ENCODE assay signal across 10 mouse cellular contexts in genomic region chr1:192736002-192736426, GRCm38 (mm10). TPM values are rescaled to one million over a fixed set of nuclear protein-coding genes. Genes with fewer than 3 reads are reported as not detected.
DNase-seq lines count a peak whose midpoint lies in the region; ATAC-seq and TF ChIP-seq lines count a peak whose summit lies in the region.
"Had no signal": no experiment of that assay in that cellular context is flagged by ENCODE, and none has a peak within 500 bp of the region (broad histone marks: within the 10 kb centered on the region; RNA-seq: fewer than 3 reads in every experiment).

No protein-coding gene starts in this region.

- no peak overlapping the region for H3K9ac ChIP-seq in hindbrain, embryonic 12.5 days
- no peak overlapping the region for H3K9ac ChIP-seq in hindbrain, embryonic 14.5 days
- H3K9ac ChIP-seq in embryonic facial prominence, embryonic 13.5 days, result no peak overlapping the region
- no peak overlapping the region for H3K9ac ChIP-seq in lung, postnatal 0 days (replicated peaks; ENCODE audit: low read depth)

- H3K36me3 ChIP-seq in hindbrain, embryonic 12.5 days, result 0 out of 2 replicates have a peak, but pooled peaks cover under 1% of the 10 kb centered on the region
- H3K36me3 ChIP-seq in hindbrain, embryonic 14.5 days (replicated peaks; ENCODE audit: control insufficient read depth, insufficient read depth), result no peaks in the 10 kb centered on the region
- H3K36me3 ChIP-seq in embryonic facial prominence, embryonic 13.5 days, result peaks cover 2% of the 10 kb centered on the region; the same call in 1 of the 2 replicates
- no peaks in the 10 kb centered on the region for H3K36me3 ChIP-seq in lung, postnatal 0 days (ENCODE audit: insufficient read depth, low read length)

- no peaks in the 10 kb centered on the region for H3K27me3 ChIP-seq in hindbrain, embryonic 12.5 days
- no peaks in the 10 kb centered on the region for H3K27me3 ChIP-seq in hindbrain, embryonic 14.5 days (ENCODE audit: control insufficient read depth, insufficient read depth, low read length)
- no peaks in the 10 kb centered on the region for H3K27me3 ChIP-seq in embryonic facial prominence, embryonic 13.5 days
- no peaks in the 10 kb centered on the region for H3K27me3 ChIP-seq in lung, postnatal 0 days (replicated peaks; ENCODE audit: insufficient read depth, low read length)

- no peak for ATAC-seq in hindbrain, embryonic 12.5 days (ENCODE audit: low FRiP score)
- no peak for ATAC-seq in hindbrain, embryonic 14.5 days (ENCODE audit: low FRiP score)
- ATAC-seq in embryonic facial prominence, embryonic 13.5 days (ENCODE audit: insufficient number of reproducible peaks, insufficient read depth, low FRiP score, low TSS enrichment, low read depth), result no peak
- peak; percentile 25; the same call in 1 of the 2 replicates for ATAC-seq in lung, postnatal 0 days
- no peak for ATAC-seq in CD4-positive, CD25-positive, alpha-beta regulatory T cell, adult 4 months

- H3K27ac ChIP-seq in hindbrain, embryonic 12.5 days, result peak overlapping the region; percentile 35; the same call in 1 of the 2 replicates
- H3K27ac ChIP-seq in hindbrain, embryonic 14.5 days, result no peak overlapping the region
- peak overlapping the region; percentile 72 for H3K27ac ChIP-seq in embryonic facial prominence, embryonic 13.5 days
- H3K27ac ChIP-seq in lung, postnatal 0 days (ENCODE audit: low read length), result no peak overlapping the region
- H3K27ac ChIP-seq: layer of hippocampus, adult 2 months had no signal

- H3K4me1 ChIP-seq in hindbrain, embryonic 12.5 days, result peaks cover 16% of the 10 kb centered on the region
- H3K4me1 ChIP-seq in hindbrain, embryonic 14.5 days (replicated peaks; ENCODE audit: control insufficient read depth, insufficient read depth, low read length), result 0 out of 2 replicates have a peak, but pooled peaks cover 4% of the 10 kb centered on the region
- H3K4me1 ChIP-seq in embryonic facial prominence, embryonic 13.5 days, result peaks cover 18% of the 10 kb centered on the region
- H3K4me1 ChIP-seq in lung, postnatal 0 days (ENCODE audit: insufficient read depth, low read depth, low read length), result no peaks in the 10 kb centered on the region

- no peak overlapping the region for H3K4me2 ChIP-seq in hindbrain, embryonic 12.5 days (replicated peaks)
- H3K4me2 ChIP-seq in hindbrain, embryonic 14.5 days (replicated peaks), result no peak overlapping the region
- H3K4me2 ChIP-seq in embryonic facial prominence, embryonic 13.5 days, result no peak overlapping the region
- no peak overlapping the region for H3K4me2 ChIP-seq in lung, postnatal 0 days (replicated peaks; ENCODE audit: low read depth, low read length)

- H3K4me3 ChIP-seq in hindbrain, embryonic 12.5 days, result no peak overlapping the region
- H3K4me3 ChIP-seq in hindbrain, embryonic 14.5 days (replicated peaks; ENCODE audit: low read length), result no peak overlapping the region
- no peak overlapping the region for H3K4me3 ChIP-seq in embryonic facial prominence, embryonic 13.5 days
- H3K4me3 ChIP-seq in lung, postnatal 0 days (ENCODE audit: low read depth, low read length), result no peak overlapping the region
- H3K4me3 ChIP-seq: layer of hippocampus, adult 2 months had no signal

- TF ChIP-seq EP300 in lung, postnatal 0 days (IDR thresholded peaks at IDR 0.05), result no peak

- DNase-seq in hindbrain, embryonic 14.5 days (ENCODE audit: low spot score), result no peak
- peak; percentile 14 for DNase-seq in heart, postnatal 4 days
- DNase-seq in lung, postnatal 0 days (ENCODE audit: low spot score), result peak; percentile 49
- DNase-seq in cerebellum, postnatal 25 days, result no peak
- no peak for DNase-seq in spleen, postnatal 10 days (ENCODE audit: low spot score in 2 of 2)
- DNase-seq: cerebellum, adult 9-10 months had no signal

- WGBS in hindbrain, embryonic 12.5 days, result 67% methylated on average over 9 of the region's 9 CpGs
- 69% methylated on average over 9 of the region's 9 CpGs for WGBS in hindbrain, embryonic 14.5 days
- 65% methylated on average over 9 of the region's 9 CpGs for WGBS in embryonic facial prominence, embryonic 13.5 days
- WGBS in lung, postnatal 0 days, result 37% methylated on average over 9 of the region's 9 CpGs

- TF ChIP-seq CTCF in lung, postnatal 0 days (IDR thresholded peaks at IDR 0.05), result no peak

- H3K9me3 ChIP-seq in hindbrain, embryonic 12.5 days (replicated peaks), result no peaks in the 10 kb centered on the region
- H3K9me3 ChIP-seq in hindbrain, embryonic 14.5 days (ENCODE audit: control insufficient read depth, low read length), result no peaks in the 10 kb centered on the region
- H3K9me3 ChIP-seq in embryonic facial prominence, embryonic 13.5 days, result no peaks in the 10 kb centered on the region
- no peaks in the 10 kb centered on the region for H3K9me3 ChIP-seq in lung, postnatal 0 days (ENCODE audit: low read length)

RNA-seq across cellular contexts. Expression of gene Hhat, which starts 35.0 kb away (rescaled TPM):
- 5.9 and 7.8 TPM in 2 replicates for polyA plus RNA-seq in hindbrain, embryonic 12.5 days (2016; fragmentation: Nextera tagmentation; extraction: Ambion mirVana)
- polyA plus RNA-seq in hindbrain, embryonic 14.5 days (2014; fragmentation: Nextera tagmentation; extraction: Ambion mirVana), result 3.5 and 3.9 TPM in 2 replicates
- 9.0 and 9.8 TPM in 2 replicates for polyA plus RNA-seq in embryonic facial prominence, embryonic 13.5 days (2015; fragmentation: Nextera tagmentation; extraction: Ambion mirVana)
- 1 to 10 TPM; 3.8 to 5.6 TPM for total RNA-seq in heart, postnatal 4 days (2021)
- polyA plus RNA-seq in lung, postnatal 0 days (2015; fragmentation: Nextera tagmentation; extraction: Ambion mirVana), result 2.4 and 3.5 TPM in 2 replicates
- 1 to 10 TPM; 2.9 to 3.7 TPM for polyA plus RNA-seq in CD4-positive, CD25-positive, alpha-beta regulatory T cell, adult 4 months (2017; shearing (Covaris generic))

Comparison
In these comparisons a context has a peak if more than half of its experiments do, and no peak if none do; other contexts are left out.
1. H3K27ac ChIP-seq: peak in hindbrain, embryonic 12.5 days (single experiment) and embryonic facial prominence, embryonic 13.5 days (single experiment); none in hindbrain, embryonic 14.5 days (single experiment) and lung, postnatal 0 days (single experiment).
2. DNase-seq: peak in heart, postnatal 4 days (single experiment) and lung, postnatal 0 days (single experiment); none in hindbrain, embryonic 14.5 days (single experiment), cerebellum, postnatal 25 days (0 of 2) and spleen, postnatal 10 days (0 of 2).